Mouse (Mus musculus) MEL (cell line): ENCODE data around the gene Plxnc1.

Experiments
- CHD2 ChIP-seq: IDR thresholded peaks from 2 replicates; pipeline ENCODE4 v1.6.1; 2011; ENCODE audit warnings: low read length, improper control_type of control experiment
- CTCF ChIP-seq, 3 experiments: IDR thresholded peaks in 2 of 3; conservative IDR thresholded peaks in 1 of 3; 2 replicates each; pipeline ENCODE4 v1.5.1; 2011 to 2012; ENCODE audit warnings: low read length in 3 of 3, low read depth in 2 of 3, mild to moderate bottlenecking in 2 of 3, improper control_type of control experiment in 1 of 3, inconsistent platforms in 1 of 3, mixed read lengths in 1 of 3, moderate library complexity in 1 of 3; ENCODE audit not compliant: control insufficient read depth in 1 of 3, insufficient read depth in 1 of 3, poor library complexity in 1 of 3, severe bottlenecking in 1 of 3
- POLR2A ChIP-seq, 2 experiments: IDR thresholded peaks; 2 replicates each; pipeline ENCODE4 v1.6.1; 2011 to 2012; ENCODE audit warnings: low read length in 2 of 2, mild to moderate bottlenecking in 2 of 2, control low read depth in 1 of 2, improper control_type of control experiment in 1 of 2, low read depth in 1 of 2, moderate library complexity in 1 of 2; ENCODE audit not compliant: control insufficient read depth in 1 of 2, insufficient read depth in 1 of 2, poor library complexity in 1 of 2
- TAL1 ChIP-seq: IDR thresholded peaks from 2 replicates; pipeline ENCODE4 v1.6.1; 2012; ENCODE audit warnings: mild to moderate bottlenecking, inconsistent platforms, low read length, moderate library complexity, mixed read lengths
- TBP ChIP-seq: IDR thresholded peaks from 2 replicates; pipeline ENCODE4 v1.8.0; 2011; ENCODE audit warnings: low read depth, low read length, improper control_type of control experiment

DNA sequence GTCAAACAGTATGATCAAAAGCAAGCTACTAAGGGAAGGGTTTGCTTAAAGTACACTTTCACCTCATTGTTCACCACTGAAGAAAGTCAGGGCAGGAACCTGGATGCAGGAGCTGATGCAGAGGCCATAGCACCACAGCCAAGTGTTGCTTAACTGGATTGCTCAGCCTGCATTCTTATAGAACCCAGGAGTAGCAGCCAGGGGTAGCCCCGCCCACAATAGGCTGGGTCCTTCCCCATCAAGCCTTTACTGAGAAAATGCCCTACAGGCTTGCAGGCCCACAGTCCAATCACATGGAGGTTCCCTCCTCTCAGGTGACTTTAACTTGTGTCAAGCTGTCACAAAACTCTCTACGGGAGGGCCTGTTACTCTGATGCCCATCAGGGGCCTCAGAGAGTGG lies 4.6 kb downstream of the Plxnc1 start:
- TF ChIP-seq POLR2A (IDR thresholded peaks at IDR 0.05; ENCODE audit: control insufficient read depth in 1 of 2, insufficient read depth in 1 of 2, low read depth in 1 of 2, low read length in 2 of 2, poor library complexity in 1 of 2): no peak
- TF ChIP-seq TAL1: no peak
- no peak for TF ChIP-seq CHD2
- no peak for TF ChIP-seq CTCF (IDR thresholded peaks at IDR 0.05 in 2 of 3, conservative IDR thresholded peaks at IDR 0.05 in 1 of 3; ENCODE audit: control insufficient read depth in 1 of 3, insufficient read depth in 1 of 3, low read depth in 2 of 3, low read length in 3 of 3, poor library complexity in 1 of 3, severe bottlenecking in 1 of 3)
- no peak for TF ChIP-seq TBP
